Mouse (Mus musculus): ENCODE measurements around the gene F10. TPM values are rescaled to one million over a fixed set of nuclear protein-coding genes. Genes with fewer than 3 reads are reported as not detected.

Gene F10
- polyA plus RNA-seq (2015; fragmentation: Nextera tagmentation; extraction: Ambion mirVana): 6.5 and 7.0 TPM in 2 replicates

DNA sequence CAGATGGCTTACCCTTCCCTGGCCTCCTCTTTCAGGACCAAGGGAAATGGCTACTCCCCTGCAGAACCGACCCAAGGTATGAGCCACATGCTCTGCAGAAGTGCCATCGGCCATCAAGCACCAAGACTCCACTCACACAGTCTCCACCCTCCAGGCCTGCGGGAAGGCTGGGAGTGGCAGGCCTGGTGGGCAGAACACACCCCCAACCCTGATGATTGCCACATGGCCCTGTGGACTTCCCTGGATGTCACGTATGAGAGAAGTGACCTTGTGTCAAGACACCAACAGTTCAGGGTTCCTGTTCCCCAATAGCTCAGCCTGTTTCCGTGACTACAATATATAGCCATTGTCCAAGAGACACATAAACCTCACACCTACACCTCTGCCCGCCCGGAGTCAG, at the start of gene F10:
Gene F10, plus strand, starts transcription at position 294 of the 400 bp plus-strand sequence.

DNA sequence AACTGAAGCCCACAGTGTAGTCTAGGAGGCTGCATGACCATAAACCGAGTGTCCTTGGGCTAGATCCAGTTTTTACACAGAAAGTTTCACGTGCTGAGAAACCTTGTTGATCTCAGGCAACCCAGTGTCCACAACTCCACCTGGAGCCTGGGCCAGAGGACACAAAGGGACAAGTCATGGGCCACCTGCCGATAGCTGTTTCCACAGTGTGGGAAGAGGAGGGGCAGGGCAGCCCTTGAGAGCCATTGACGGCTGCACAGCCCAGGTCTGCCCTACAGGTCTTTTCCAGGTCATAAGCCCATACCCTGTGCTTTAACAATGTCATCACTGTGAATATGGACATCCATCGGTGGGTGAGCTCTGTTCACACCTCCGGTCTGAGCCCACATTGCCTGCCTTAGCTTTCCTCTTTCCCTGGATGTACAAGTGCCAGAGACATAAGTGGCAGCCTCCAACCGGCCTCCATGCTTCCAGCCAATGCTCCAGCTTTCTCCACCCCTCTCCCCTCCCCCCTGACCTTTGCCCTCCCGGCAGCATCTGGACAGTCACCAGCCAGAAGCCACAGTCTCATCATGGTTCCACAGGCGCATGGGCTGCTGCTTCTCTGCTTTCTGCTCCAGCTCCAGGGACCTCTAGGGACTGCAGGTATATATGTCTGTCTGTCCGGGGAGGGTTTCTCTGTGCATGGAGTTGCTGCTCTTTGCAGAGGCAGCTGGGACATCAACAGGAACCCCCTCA, 11.5 kb upstream of the F10 start, which contains the start of gene F7:
Gene F7, plus strand, starts transcription at position 548 of the 738 bp plus-strand sequence.

DNA sequence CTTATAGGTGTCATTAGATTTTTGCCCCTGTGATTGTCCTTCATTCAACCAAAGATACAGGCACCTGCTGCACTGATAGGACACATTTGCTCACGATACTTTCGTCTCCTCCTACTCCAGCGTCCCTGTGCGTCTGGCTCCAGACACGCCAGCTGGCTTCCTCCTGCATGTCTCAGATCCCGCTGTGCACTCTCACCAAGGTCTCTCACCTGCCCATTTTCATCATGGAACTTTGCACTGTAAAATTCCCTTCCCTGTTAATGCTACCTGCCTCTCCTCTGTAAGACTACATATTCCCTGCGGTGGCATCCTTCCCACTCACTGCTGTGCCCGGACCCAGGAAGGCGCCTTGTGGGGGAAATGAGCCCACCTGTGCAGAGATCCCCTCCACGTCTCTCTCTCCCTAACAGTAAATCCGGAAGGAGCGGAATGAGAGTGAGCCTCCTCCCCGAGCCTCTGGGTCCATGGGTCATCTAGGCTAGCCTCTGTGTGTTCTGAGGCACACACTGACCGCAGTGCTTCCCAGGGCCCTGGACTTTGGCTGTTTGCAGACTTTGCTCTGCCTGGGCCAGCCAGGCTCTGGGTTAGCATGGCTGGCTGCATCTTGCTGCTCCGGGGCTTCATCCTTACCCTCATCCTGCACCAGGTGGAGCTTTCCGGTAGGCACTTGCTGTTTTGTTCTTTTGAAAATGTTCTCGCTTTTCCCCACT, 23.5 kb downstream of the F10 start, which contains the start of gene Proz:
Gene Proz, plus strand, starts transcription at position 474 of the 710 bp plus-strand sequence.

DNA sequence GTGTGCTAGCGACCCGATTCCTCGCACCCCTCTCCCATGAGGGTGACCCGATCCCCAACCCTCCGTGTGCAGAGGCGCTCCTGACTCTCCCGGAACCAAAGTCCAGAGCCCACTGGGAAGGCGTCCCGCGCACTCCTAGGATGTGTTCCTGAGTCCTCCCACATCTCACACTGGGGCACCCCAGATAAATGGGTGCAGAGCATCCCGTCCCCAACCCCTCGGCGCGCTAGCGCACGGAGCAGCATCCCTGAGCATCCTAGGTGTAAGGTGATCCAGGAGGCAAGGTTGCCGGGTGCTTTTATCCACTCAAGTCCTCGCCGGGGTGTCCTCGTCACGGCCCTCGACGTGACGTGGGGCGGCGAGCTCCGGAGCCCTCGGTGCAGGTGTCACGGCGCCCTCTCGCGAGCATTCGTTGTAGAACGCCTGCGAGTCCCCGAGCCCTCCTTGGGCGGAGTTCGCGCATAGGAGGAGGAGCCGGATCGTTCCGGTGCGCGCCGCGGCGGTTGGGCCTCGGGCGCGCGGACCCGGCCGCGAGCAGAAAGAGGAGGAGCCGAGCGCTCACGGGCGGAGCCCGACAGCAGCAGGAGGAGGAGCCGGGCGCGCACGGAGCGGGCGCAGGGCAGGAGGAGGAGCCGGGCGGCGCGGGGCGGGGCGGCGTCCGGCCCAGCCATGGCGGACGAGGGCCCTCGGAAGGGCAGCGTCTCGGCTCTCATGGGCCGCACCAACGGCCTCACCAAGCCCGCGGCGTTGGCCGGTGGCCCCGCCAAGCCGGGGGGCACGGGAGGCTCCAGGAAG, 68.2 kb downstream of the F10 start, which contains the start of the genes Pcid2 and Cul4a:
Gene Pcid2, minus strand, starts transcription at position 373 of the 795 bp plus-strand sequence.
Gene Cul4a, plus strand, starts transcription at position 535 of the 795 bp plus-strand sequence.

Other genes starting within 250 kb of the F10 start
- 2.6 and 3.0 TPM in 2 replicates for gene Mcf2l, start 163.5 kb upstream of the F10 start, polyA plus RNA-seq (2015; fragmentation: Nextera tagmentation; extraction: Ambion mirVana)
- 0.26 and 0.51 TPM in 2 replicates for gene F7, start 11.3 kb upstream of the F10 start, polyA plus RNA-seq (2015; fragmentation: Nextera tagmentation; extraction: Ambion mirVana)
- gene Proz, start 23.6 kb downstream of the F10 start, polyA plus RNA-seq (2015; fragmentation: Nextera tagmentation; extraction: Ambion mirVana): 0.14 and 0.30 TPM in 2 replicates
- gene Pcid2, start 68.2 kb downstream of the F10 start, polyA plus RNA-seq (2015; fragmentation: Nextera tagmentation; extraction: Ambion mirVana): 15.8 and 17.3 TPM in 2 replicates
- gene Cul4a, start 68.3 kb downstream of the F10 start, polyA plus RNA-seq (2015; fragmentation: Nextera tagmentation; extraction: Ambion mirVana): 92.5 and 94.2 TPM in 2 replicates
- 155 and 184 TPM in 2 replicates for gene Lamp1, start 121.9 kb downstream of the F10 start, polyA plus RNA-seq (2015; fragmentation: Nextera tagmentation; extraction: Ambion mirVana)
- gene Grtp1, start 163.3 kb downstream of the F10 start, polyA plus RNA-seq (2015; fragmentation: Nextera tagmentation; extraction: Ambion mirVana): 5.9 and 7.3 TPM in 2 replicates
- gene Adprhl1, start 216.9 kb downstream of the F10 start, polyA plus RNA-seq (2015; fragmentation: Nextera tagmentation; extraction: Ambion mirVana): not detected in 2 replicates

Data from spleen, postnatal 0 days (tissue).